Mouse (Mus musculus): ENCODE results near the gene Syne2.

- TF ChIP-seq CHD2 (IDR thresholded peaks at IDR 0.05; ENCODE audit: low read depth, low read length) = no peak
- TF ChIP-seq MAFK (IDR thresholded peaks at IDR 0.05; ENCODE audit: insufficient read depth, low read depth, low read length) = no peak
- no peak for TF ChIP-seq HCFC1 (IDR thresholded peaks at IDR 0.05; ENCODE audit: borderline replicate concordance, insufficient read depth, low read length)
- TF ChIP-seq ZNF384 (IDR thresholded peaks at IDR 0.05; ENCODE audit: low read depth, low read length) = no peak
Observed at GRCm38 (mm10) chr12:75781445-75781844, 36.5 kb upstream of the Syne2 start.

Data from ES-E14 (cell line).